Comparison of ENCODE assay signal across 8 mouse cellular contexts in the genomic region with DNA sequence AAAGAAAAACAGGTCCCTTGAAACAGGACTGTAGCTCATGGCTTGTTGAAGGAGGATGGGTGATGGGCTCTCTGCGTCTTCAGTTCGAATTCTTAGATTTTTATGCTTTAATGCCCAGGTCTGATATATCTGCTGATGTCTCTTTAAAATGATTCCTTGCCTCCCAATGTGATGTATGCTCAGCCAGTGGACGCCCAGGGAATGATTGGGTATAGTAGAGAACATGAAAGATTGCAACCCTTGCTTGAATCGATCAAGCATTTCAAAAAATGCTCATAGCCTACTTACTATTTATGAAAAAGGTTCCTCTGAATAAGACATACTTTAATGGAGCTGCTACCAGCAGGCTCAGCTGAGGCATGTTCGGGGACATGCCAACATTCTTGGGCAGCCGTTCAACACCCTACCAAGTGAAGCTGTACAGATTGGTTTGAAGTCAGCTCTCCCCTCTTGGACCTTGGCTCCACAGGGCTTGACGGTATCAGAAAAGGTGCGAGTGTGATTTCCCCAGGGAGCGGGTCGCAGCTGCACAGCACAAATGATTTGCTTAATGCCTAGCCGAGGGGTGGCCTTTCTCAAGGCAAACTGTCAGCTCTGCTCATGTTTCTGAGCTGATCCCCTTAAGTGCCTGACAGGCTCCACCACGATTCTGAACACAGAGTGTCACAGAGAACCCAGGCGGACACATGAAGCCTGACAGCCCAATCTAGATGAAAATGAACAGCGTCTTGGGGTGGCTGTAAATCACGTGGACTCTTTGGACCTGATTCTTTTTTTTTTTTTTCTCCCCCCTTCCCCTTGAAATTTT.
DNase-seq lines count a peak whose midpoint lies in the region; ATAC-seq and TF ChIP-seq lines count a peak whose summit lies in the region.

No protein-coding gene starts in this region.

- CTCF ChIA-PET in Patski (lab: Charles Lee) = interaction anchor here (0.7 to 1.8 kb wide), 8 partner anchors 7 to 121 kb away, joined by 3 to 7 read pairs (median 3); no protein-coding TSS in a partner anchor

- 0 out of 2 replicates have a peak overlapping the region, but pooled peaks have one; percentile 3 for H3K9ac ChIP-seq in intestine, embryonic 15.5 days

- ATAC-seq in Patski = peak; percentile 24
- no peak for ATAC-seq in intestine, embryonic 15.5 days
- ATAC-seq in activated CD4-positive, CD25-positive, alpha-beta regulatory T cell, adult 4 months = no peak

- no peak overlapping the region for H3K27ac ChIP-seq in intestine, embryonic 15.5 days
- H3K27ac ChIP-seq in olfactory bulb, adult 2 months (ENCODE audit: insufficient read depth, low read depth, low read length) = peak overlapping the region; percentile 26

- no peaks in the 10 kb centered on the region for H3K4me1 ChIP-seq in intestine, embryonic 15.5 days (replicated peaks)
- H3K4me1 ChIP-seq in olfactory bulb, adult 2 months (ENCODE audit: control insufficient read depth, insufficient read depth, low read length) = peaks cover 5% of the 10 kb centered on the region

- TF ChIP-seq CTCF in Patski (IDR thresholded peaks at IDR 0.05) = no peak
- no peak for TF ChIP-seq CTCF in olfactory bulb, adult 2 months (IDR thresholded peaks at IDR 0.05; ENCODE audit: insufficient read depth, low read depth, low read length)

- H3K4me2 ChIP-seq in intestine, embryonic 15.5 days (replicated peaks) = peak overlapping the region; percentile 64

- in situ Hi-C loops in Patski (cut with MboI; ENCODE audit: low pct_unique_long_range_greater_than_20kb) = no loop called here

- no peak for DNase-seq in Patski (ENCODE audit: low read depth, low spot score)
- peak; percentile 83 to 85 for DNase-seq in cerebellum, postnatal 14 days
- DNase-seq in gastrocnemius, postnatal 14 days = peak; percentile 49
- peak; percentile 84 for DNase-seq in left cerebral cortex, postnatal 4 days
- no peak for DNase-seq in urinary bladder, postnatal 14 days (ENCODE audit: low spot score)

- intact Hi-C loops in gastrocnemius, postnatal 14 days (cut with DNase I; ENCODE audit: low total_unique reads) = no loop called here
- intact Hi-C loops in left cerebral cortex, postnatal 4 days (cut with DNase I) = loop anchor here (10.0 kb wide), 1 partner anchor 119 kb away; no protein-coding TSS in a partner anchor

- peak overlapping the region; percentile 43 for H3K4me3 ChIP-seq in intestine, embryonic 15.5 days (replicated peaks)
- H3K4me3 ChIP-seq in olfactory bulb, adult 2 months (ENCODE audit: insufficient read depth, low read depth, low read length) = peak overlapping the region; percentile 57

- H3K9me3 ChIP-seq in intestine, embryonic 15.5 days = no peaks in the 10 kb centered on the region

- H3K36me3 ChIP-seq in intestine, embryonic 15.5 days = no peaks in the 10 kb centered on the region

- WGBS in intestine, embryonic 15.5 days = 45% methylated on average over 15 of the region's 15 CpGs
- WGBS in olfactory bulb, adult 2 months = 26% methylated on average over 15 of the region's 15 CpGs

- H3K27me3 ChIP-seq in Patski = no peaks in the 10 kb centered on the region
- no peaks in the 10 kb centered on the region for H3K27me3 ChIP-seq in intestine, embryonic 15.5 days (replicated peaks)

- POLR2A ChIA-PET in Patski (lab: Charles Lee) = interaction anchor here (1.0 kb wide), 3 partner anchors 13 to 18 kb away, joined by 3 to 4 read pairs (median 3); no protein-coding TSS in a partner anchor

- no peak for TF ChIP-seq POLR2A in olfactory bulb, adult 2 months (IDR thresholded peaks at IDR 0.05; ENCODE audit: insufficient read depth, low read depth, low read length)

Comparison
In these comparisons a context has a peak if more than half of its experiments do, and no peak if none do; other contexts are left out.
1. DNase-seq: peak in cerebellum, postnatal 14 days (2 of 2), gastrocnemius, postnatal 14 days (single experiment) and left cerebral cortex, postnatal 4 days (single experiment); none in Patski (single experiment) and urinary bladder, postnatal 14 days (single experiment).